8 mouse cellular contexts compared by ENCODE assay signal in the genomic region with DNA sequence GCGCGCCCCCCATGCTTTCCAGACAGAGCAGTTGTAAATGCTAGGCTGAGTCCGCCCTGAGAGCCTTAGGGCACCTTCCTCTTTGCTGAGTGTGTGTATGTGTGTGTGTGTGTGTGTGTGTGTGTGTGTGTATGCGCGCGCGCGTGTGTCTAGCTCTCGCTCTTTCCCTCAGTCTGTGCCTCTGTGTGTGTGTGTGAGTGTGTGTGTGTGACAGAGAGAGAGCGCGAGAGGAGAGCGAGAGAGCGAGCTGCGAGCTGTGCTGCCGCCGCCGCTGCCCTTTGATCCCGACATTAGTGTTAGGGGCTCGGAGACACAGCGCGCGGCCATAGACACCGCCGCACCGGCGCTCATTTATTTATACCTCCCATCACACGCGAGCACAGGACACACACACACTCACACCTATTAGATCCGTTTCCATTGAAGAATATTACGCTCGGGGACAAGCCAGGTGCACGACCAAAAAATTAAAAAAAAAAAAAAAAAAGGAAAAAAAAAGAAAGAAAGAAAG. TPM values are rescaled to one million over a fixed set of nuclear protein-coding genes. Genes with fewer than 3 reads are reported as not detected.
DNase-seq lines count a peak whose midpoint lies in the region; ATAC-seq and TF ChIP-seq lines count a peak whose summit lies in the region.

A gene (plus strand): TSS at position 461 of the 511 bp plus-strand sequence.

- ATAC-seq in cerebellum, adult (ENCODE audit: insufficient number of reproducible peaks, low FRiP score, low TSS enrichment): peak; percentile 46
- ATAC-seq in forebrain, embryonic 16.5 days: peak; percentile 58
- peak; percentile 62 for ATAC-seq in neural tube, embryonic 15.5 days (ENCODE audit: low FRiP score)

- intact Hi-C loops in heart, postnatal 25 days (cut with DNase I): loop anchor here (1.0 to 5.0 kb wide), 2 partner anchors 67 to 206 kb away; a partner anchor contains a TSS

- no peaks in the 10 kb centered on the region for H3K36me3 ChIP-seq in E14TG2a.4 (ENCODE audit: insufficient read depth, low read length)
- no peaks in the 10 kb centered on the region for H3K36me3 ChIP-seq in forebrain, embryonic 16.5 days (ENCODE audit: control insufficient read depth, insufficient read depth)
- H3K36me3 ChIP-seq in neural tube, embryonic 15.5 days: no peaks in the 10 kb centered on the region

- H3K4me2 ChIP-seq in forebrain, embryonic 16.5 days (ENCODE audit: low read length): peak within 1 kb of the TSS; percentile 84
- peak within 1 kb of the TSS; percentile 84 for H3K4me2 ChIP-seq in neural tube, embryonic 15.5 days

- under 1% methylated on average over 32 of the region's 32 CpGs for WGBS in forebrain, embryonic 16.5 days
- under 1% methylated on average over 27 of the region's 32 CpGs for WGBS in lung, adult 2 months
- WGBS in neural tube, embryonic 15.5 days: 1% methylated on average over 27 of the region's 32 CpGs

- DNase-seq in heart, postnatal 25 days (ENCODE audit: low spot score): peak; percentile 54
- DNase-seq in layer of hippocampus, adult 2 months (ENCODE audit: low spot score in 2 of 2): peak; percentile 56 to 74
- DNase-seq in lung, adult 2 months: peak; percentile 72
- DNase-seq in testis, postnatal 10 days (ENCODE audit: low spot score): peak; percentile 80

- H3K4me3 ChIP-seq in E14TG2a.4 (replicated peaks; ENCODE audit: low read length): peak within 1 kb of the TSS; percentile 89
- H3K4me3 ChIP-seq in forebrain, embryonic 16.5 days (replicated peaks; ENCODE audit: low read length): peak within 1 kb of the TSS; percentile 60
- peak within 1 kb of the TSS; percentile 93 for H3K4me3 ChIP-seq in layer of hippocampus, adult 2 months
- peak within 1 kb of the TSS; percentile 98 for H3K4me3 ChIP-seq in lung, adult 2 months (replicated peaks; ENCODE audit: extremely low read depth, low read depth, low read length)
- H3K4me3 ChIP-seq in neural tube, embryonic 15.5 days (replicated peaks): peak within 1 kb of the TSS; percentile 85

- no peaks in the 10 kb centered on the region for H3K9me3 ChIP-seq in E14TG2a.4 (ENCODE audit: low read length)
- no peaks in the 10 kb centered on the region for H3K9me3 ChIP-seq in forebrain, embryonic 16.5 days (ENCODE audit: control insufficient read depth, low read length)
- H3K9me3 ChIP-seq in neural tube, embryonic 15.5 days (replicated peaks): no peaks in the 10 kb centered on the region

- H3K4me1 ChIP-seq in E14TG2a.4 (replicated peaks; ENCODE audit: low read depth, low read length): peaks cover 48% of the 10 kb centered on the region
- H3K4me1 ChIP-seq in forebrain, embryonic 16.5 days (replicated peaks; ENCODE audit: control insufficient read depth, insufficient read depth, low read length): peaks cover 18% of the 10 kb centered on the region
- no peaks in the 10 kb centered on the region for H3K4me1 ChIP-seq in lung, adult 2 months (ENCODE audit: control insufficient read depth, insufficient read depth, low read length)
- peaks cover 29% of the 10 kb centered on the region for H3K4me1 ChIP-seq in neural tube, embryonic 15.5 days

- peak; percentile 44; the same call in 1 of the 2 replicates for TF ChIP-seq POLR2A in lung, adult 2 months (IDR thresholded peaks at IDR 0.05; ENCODE audit: borderline replicate concordance, extremely low read depth, low read depth, low read length)

- no peaks in the 10 kb centered on the region for H3K27me3 ChIP-seq in E14TG2a.4 (ENCODE audit: insufficient read depth, low read length)
- H3K27me3 ChIP-seq in forebrain, embryonic 16.5 days (replicated peaks; ENCODE audit: control insufficient read depth, insufficient read depth, low read length): no peaks in the 10 kb centered on the region
- H3K27me3 ChIP-seq in neural tube, embryonic 15.5 days (replicated peaks): no peaks in the 10 kb centered on the region

- H3K27ac ChIP-seq in forebrain, embryonic 16.5 days (ENCODE audit: low read length): peak within 1 kb of the TSS; percentile 95
- H3K27ac ChIP-seq in layer of hippocampus, adult 2 months: peak within 1 kb of the TSS; percentile 97
- peak within 1 kb of the TSS; percentile 99 for H3K27ac ChIP-seq in neural tube, embryonic 15.5 days (replicated peaks)

- H3K9ac ChIP-seq in forebrain, embryonic 16.5 days (replicated peaks; ENCODE audit: low read depth, low read length): peak within 1 kb of the TSS; percentile 94
- H3K9ac ChIP-seq in neural tube, embryonic 15.5 days (replicated peaks): peak within 1 kb of the TSS; percentile 96

- no peak for TF ChIP-seq CTCF in E14TG2a.4 (conservative IDR thresholded peaks at IDR 0.05; ENCODE audit: low read length)
- no peak for TF ChIP-seq CTCF in layer of hippocampus, adult 2 months (conservative IDR thresholded peaks at IDR 0.05)
- TF ChIP-seq CTCF in lung, adult 2 months (IDR thresholded peaks at IDR 0.05; ENCODE audit: insufficient read depth, low read length): no peak

RNA-seq across cellular contexts. Expression of the gene that starts here (rescaled TPM):
- polyA plus RNA-seq in forebrain, embryonic 16.5 days (2015; fragmentation: Nextera tagmentation; extraction: Ambion mirVana): 12.1 and 12.6 TPM in 2 replicates
- total RNA-seq in heart, postnatal 25 days (2021): 10 to 100 TPM; 13.2 to 13.6 TPM
- 10 to 100 TPM; 32.3 to 33.5 TPM for total RNA-seq in layer of hippocampus, adult 2 months (2021)
- 9.1 and 9.6 TPM in 2 replicates for polyA plus RNA-seq in lung, adult 2 months (2012; rRNA removed)
- polyA plus RNA-seq in neural tube, embryonic 15.5 days (2015; fragmentation: Nextera tagmentation; extraction: Ambion mirVana): 10.1 and 10.4 TPM in 2 replicates

Comparison
In these comparisons a context has a peak if more than half of its experiments do, and no peak if none do; other contexts are left out.
1. Peak in every context shown above with its lines: DNase-seq, ATAC-seq, H3K4me3 ChIP-seq and H3K27ac ChIP-seq.